Mouse (Mus musculus): ENCODE measurements at regions not wholly inside any gene's neighbourhood (a gene's known extent, or its start where the extent isn't known, plus 50 kb on each side); places are given as distances from the start of the nearest gene placed in this dataset.

GRCm38 (mm10) chr10:46819133-46819532 is 1241.5 kb downstream of the Hace1 start:
- TF ChIP-seq POLR2A (IDR thresholded peaks at IDR 0.05; ENCODE audit: insufficient read depth, low read depth, low read length) (no peak), CTCF (IDR thresholded peaks at IDR 0.05) (no peak)
